17 mouse cellular contexts compared by ENCODE assay signal in the genomic region with DNA sequence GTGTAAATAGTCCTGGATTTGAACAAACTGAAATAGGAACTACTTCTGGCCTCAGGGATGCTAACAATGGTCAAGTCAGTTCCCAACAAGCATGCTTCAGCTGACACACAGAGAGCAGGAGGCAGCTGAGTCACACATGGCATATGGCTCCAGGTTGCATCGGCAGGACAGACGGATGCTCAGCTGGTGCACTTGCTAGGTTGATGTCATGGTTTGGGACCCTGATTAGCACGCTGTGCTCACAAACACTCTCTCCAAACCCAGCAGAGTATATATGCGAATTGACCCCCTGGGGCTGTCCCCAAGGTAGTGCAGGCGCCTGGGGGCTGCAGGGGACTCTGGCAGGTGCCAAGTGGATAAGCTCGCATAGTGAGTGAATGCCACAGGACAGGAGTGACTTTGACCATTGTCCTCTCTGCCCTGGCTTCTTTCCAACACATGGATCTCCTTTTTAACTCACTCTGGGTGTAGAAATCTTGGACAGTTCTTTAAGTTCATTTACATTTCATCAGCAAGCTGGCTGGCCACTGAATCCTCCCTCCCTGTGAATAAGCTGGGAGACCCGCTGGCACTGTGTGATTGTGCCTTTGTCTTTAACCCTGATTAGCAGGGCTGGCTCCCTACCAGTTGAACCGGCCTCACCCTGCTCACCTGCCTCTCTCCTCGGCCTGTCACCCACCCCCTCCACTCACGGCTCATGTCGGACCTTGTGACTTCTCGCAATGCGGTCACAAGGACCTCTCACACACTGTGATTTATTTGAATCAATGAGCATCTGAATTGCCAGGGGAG. TPM values are rescaled to one million over a fixed set of nuclear protein-coding genes. Genes with fewer than 3 reads are reported as not detected.
DNase-seq lines count a peak whose midpoint lies in the region; ATAC-seq and TF ChIP-seq lines count a peak whose summit lies in the region.
"Had no signal": no experiment of that assay in that cellular context is flagged by ENCODE, and none has a peak within 500 bp of the region (broad histone marks: within the 10 kb centered on the region; RNA-seq: fewer than 3 reads in every experiment).

No protein-coding gene starts in this region.

- intact Hi-C loops in left cerebral cortex, adult 2 months (cut with DNase I) = no loop called here
- intact Hi-C loops in heart, postnatal 36 days (cut with DNase I) = no loop called here

- H3K9ac ChIP-seq in forebrain, embryonic 16.5 days (replicated peaks; ENCODE audit: low read depth, low read length) = peak overlapping the region; percentile 36; the same call in 1 of the 2 replicates
- no peak overlapping the region for H3K9ac ChIP-seq in heart, embryonic 12.5 days

- H3K4me2 ChIP-seq in forebrain, embryonic 16.5 days (ENCODE audit: low read length) = no peak overlapping the region; the same call in none of the 2 replicates
- H3K4me2 ChIP-seq in heart, embryonic 12.5 days = no peak overlapping the region

- WGBS in cerebellum, adult 2 months = 5% methylated on average over 13 of the region's 13 CpGs
- 7% methylated on average over 13 of the region's 13 CpGs for WGBS in forebrain, embryonic 16.5 days
- WGBS in midbrain, embryonic 10.5 days = 26% methylated on average over 13 of the region's 13 CpGs
- WGBS in heart, embryonic 12.5 days = 39% methylated on average over 13 of the region's 13 CpGs

- ATAC-seq in forebrain, embryonic 16.5 days = peak; percentile 47; the same call in 1 of the 2 replicates
- no peak for ATAC-seq in heart, embryonic 12.5 days (ENCODE audit: insufficient number of reproducible peaks, low FRiP score)

- no peak overlapping the region for H3K4me3 ChIP-seq in cerebellum, adult 2 months (replicated peaks; ENCODE audit: insufficient read depth, low read depth, low read length)
- H3K4me3 ChIP-seq in forebrain, embryonic 16.5 days (replicated peaks; ENCODE audit: low read length) = no peak overlapping the region
- no peak overlapping the region for H3K4me3 ChIP-seq in midbrain, embryonic 10.5 days
- H3K4me3 ChIP-seq in heart, embryonic 12.5 days = no peak overlapping the region
- H3K4me3 ChIP-seq in left cerebral cortex, adult 2 months = no peak overlapping the region
- H3K4me3 ChIP-seq: embryonic facial prominence, embryonic 10.5 days had no signal

- H3K27ac ChIP-seq in cerebellum, adult 2 months (ENCODE audit: insufficient read depth, low read length) = peak overlapping the region; percentile 72
- peak overlapping the region; percentile 47 for H3K27ac ChIP-seq in forebrain, embryonic 16.5 days (ENCODE audit: low read length)
- peak overlapping the region; percentile 71 for H3K27ac ChIP-seq in midbrain, embryonic 10.5 days (replicated peaks)
- no peak overlapping the region for H3K27ac ChIP-seq in heart, embryonic 12.5 days (ENCODE audit: poor library complexity, severe bottlenecking)
- H3K27ac ChIP-seq in left cerebral cortex, adult 2 months = no peak overlapping the region
- H3K27ac ChIP-seq: embryonic facial prominence, embryonic 10.5 days had no signal

- peaks cover 62% of the 10 kb centered on the region for H3K4me1 ChIP-seq in cerebellum, adult 2 months (ENCODE audit: control insufficient read depth, insufficient read depth, low read length)
- H3K4me1 ChIP-seq in forebrain, embryonic 16.5 days (replicated peaks; ENCODE audit: control insufficient read depth, insufficient read depth, low read length) = peaks cover 30% of the 10 kb centered on the region
- peaks cover 58% of the 10 kb centered on the region for H3K4me1 ChIP-seq in midbrain, embryonic 10.5 days
- peaks cover 8% of the 10 kb centered on the region for H3K4me1 ChIP-seq in heart, embryonic 12.5 days (replicated peaks)

- DNase-seq in ZHBTc4 (ENCODE audit: low read depth, low spot score) = peak; percentile 51
- DNase-seq in cerebellum, adult 2 months = peak; percentile 90 to 95
- no peak for DNase-seq in midbrain, embryonic 10.5 days (ENCODE audit: low spot score)
- DNase-seq in left cerebral cortex, adult 2 months (ENCODE audit: extremely low spot score in 1 of 2, low spot score in 2 of 2) = no peak
- no peak for DNase-seq in spleen, adult 18-20 months
- no peak for DNase-seq in heart, postnatal 36 days
- DNase-seq: right cerebral cortex, postnatal 25 days had no signal

- H3K27me3 ChIP-seq in cerebellum, adult 2 months (ENCODE audit: control insufficient read depth, insufficient read depth, low read length) = no peaks in the 10 kb centered on the region
- no peaks in the 10 kb centered on the region for H3K27me3 ChIP-seq in forebrain, embryonic 16.5 days (replicated peaks; ENCODE audit: control insufficient read depth, insufficient read depth, low read length)
- peaks cover 51% of the 10 kb centered on the region for H3K27me3 ChIP-seq in midbrain, embryonic 10.5 days (ENCODE audit: low read depth, poor library complexity, severe bottlenecking)
- H3K27me3 ChIP-seq in heart, embryonic 12.5 days (replicated peaks) = peaks cover 76% of the 10 kb centered on the region
- H3K27me3 ChIP-seq: CH12.LX had no signal

- TF ChIP-seq CTCF in cerebellum, adult 2 months (IDR thresholded peaks at IDR 0.05; ENCODE audit: borderline replicate concordance, insufficient read depth, low read depth, low read length) = no peak
- no peak for TF ChIP-seq CTCF in left cerebral cortex, adult 2 months (IDR thresholded peaks at IDR 0.05)

- no peaks in the 10 kb centered on the region for H3K36me3 ChIP-seq in forebrain, embryonic 16.5 days (ENCODE audit: control insufficient read depth, insufficient read depth)
- no peaks in the 10 kb centered on the region for H3K36me3 ChIP-seq in midbrain, embryonic 10.5 days
- no peaks in the 10 kb centered on the region for H3K36me3 ChIP-seq in heart, embryonic 12.5 days
- H3K36me3 ChIP-seq: embryonic facial prominence, embryonic 10.5 days had no signal

- TF ChIP-seq POLR2A in cerebellum, adult 2 months (IDR thresholded peaks at IDR 0.05; ENCODE audit: borderline replicate concordance, insufficient read depth, low read length) = no peak

- no peaks in the 10 kb centered on the region for H3K9me3 ChIP-seq in forebrain, embryonic 16.5 days (ENCODE audit: control insufficient read depth, low read length)
- no peaks in the 10 kb centered on the region; the same call in 1 of the 2 replicates for H3K9me3 ChIP-seq in midbrain, embryonic 10.5 days (replicated peaks)
- H3K9me3 ChIP-seq in heart, embryonic 12.5 days (replicated peaks) = no peaks in the 10 kb centered on the region
- H3K9me3 ChIP-seq: embryonic facial prominence, embryonic 10.5 days had no signal

RNA-seq across cellular contexts. Expression of a gene that starts 35.9 kb away (rescaled TPM):
- polyA plus RNA-seq in cerebellum, adult 2 months (2012; rRNA removed) = not detected in 2 replicates
- polyA plus RNA-seq in forebrain, embryonic 16.5 days (2015; fragmentation: Nextera tagmentation; extraction: Ambion mirVana) = 0.43 and 1.3 TPM in 2 replicates
- 0.06 and 0.12 TPM in 2 replicates for polyA plus RNA-seq in midbrain, embryonic 10.5 days (2016; fragmentation: Nextera tagmentation; extraction: Ambion mirVana)
- polyA plus RNA-seq in heart, embryonic 12.5 days (2016; fragmentation: Nextera tagmentation; extraction: Ambion mirVana) = not detected in 2 replicates
- not detected for total RNA-seq in left cerebral cortex, adult 2 months (2021)
- not detected for total RNA-seq in heart, postnatal 36 days (2021)
- total RNA-seq: CH12.LX; left cerebral cortex, postnatal 25 days; monocyte, adult 5-6 weeks had no signal
- polyA plus RNA-seq: embryonic facial prominence, embryonic 10.5 days; frontal cortex, adult 2 months; heart, embryonic 14.5 days; kidney, embryonic 14.5 days; liver, embryonic 16.5 days had no signal

Comparison
In these comparisons a context has a peak if more than half of its experiments do, and no peak if none do; other contexts are left out.
1. DNase-seq: peak in ZHBTc4 (single experiment) and cerebellum, adult 2 months (2 of 2); none in midbrain, embryonic 10.5 days (single experiment), left cerebral cortex, adult 2 months (0 of 2), spleen, adult 18-20 months (0 of 2) and heart, postnatal 36 days (0 of 2).
2. H3K27ac ChIP-seq: peak in cerebellum, adult 2 months (single experiment), forebrain, embryonic 16.5 days (single experiment) and midbrain, embryonic 10.5 days (single experiment); none in heart, embryonic 12.5 days (single experiment) and left cerebral cortex, adult 2 months (single experiment).